Mouse (Mus musculus) hindbrain, embryonic 11.5 days (tissue): ENCODE data around the gene Dmrt2. TPM values are rescaled to one million over a fixed set of nuclear protein-coding genes. Genes with fewer than 3 reads are reported as not detected.

Experiments
- ATAC-seq: fragments of 200-750 bp; cut with Nextera tagmentation; 2 replicates; pipeline ENCODE4 v1.8.0; 2017; ENCODE audit warnings: mild to moderate bottlenecking, moderate TSS enrichment, moderate library complexity; ENCODE audit not compliant: low FRiP score
- DNase-seq: peaks from one replicate; pipeline ENCODE4 v3.0.0-alpha.2; 2015; ENCODE audit warnings: low spot score
- H3K27ac ChIP-seq: fragments of 300-500 bp; sonication (generic); 2 replicates; pipeline ENCODE4 v1.5.1; 2014; ENCODE audit warnings: mild to moderate bottlenecking, low read depth, low read length
- H3K27me3 ChIP-seq: fragments of 300-500 bp; sonication (generic); 2 replicates; pipeline ENCODE4 v1.6.1; 2014; ENCODE audit warnings: mild to moderate bottlenecking, low read length, moderate library complexity, mixed read lengths; ENCODE audit not compliant: control insufficient read depth, insufficient read depth
- H3K36me3 ChIP-seq: fragments of 300-500 bp; sonication (generic); 2 replicates; pipeline ENCODE4 v1.6.1; 2014; ENCODE audit warnings: mild to moderate bottlenecking, low read length, moderate library complexity, mixed read lengths; ENCODE audit not compliant: control insufficient read depth, insufficient read depth
- H3K4me1 ChIP-seq: fragments of 300-500 bp; sonication (generic); replicated peaks from 2 replicates; pipeline ENCODE4 v1.6.1; 2014; ENCODE audit warnings: low read length, mixed read lengths; ENCODE audit not compliant: control insufficient read depth, insufficient read depth
- H3K4me2 ChIP-seq: fragments of 300-500 bp; sonication (generic); replicated peaks from 2 replicates; pipeline ENCODE4 v1.6.1; 2014; ENCODE audit warnings: mild to moderate bottlenecking, low read depth, low read length
- H3K4me3 ChIP-seq: fragments of 300-500 bp; sonication (generic); 2 replicates; pipeline ENCODE4 v1.5.1; 2014; ENCODE audit warnings: low read depth, low read length
- H3K9ac ChIP-seq: fragments of 300-500 bp; sonication (generic); 2 replicates; pipeline ENCODE4 v1.6.1; 2014; ENCODE audit warnings: low read depth, low read length
- H3K9me3 ChIP-seq: fragments of 300-500 bp; sonication (generic); 2 replicates; pipeline ENCODE4 v1.6.1; 2016; ENCODE audit warnings: low read length; ENCODE audit not compliant: control insufficient read depth
- WGBS: fragments of 180-500 bp; shearing (Covaris S2); extraction: QIAGEN DNeasy Blood & Tissue Kit; methylation state at CpG from one replicate; pipeline ENCODE4 v1.1.7; 2014; 5-methylcytosine and 5-hydroxymethylcytosine counted together
- polyA plus RNA-seq: library from polyadenylated mRNA; unstranded; fragments of >200 nt; fragmentation: Nextera tagmentation; extraction: Ambion mirVana; gene quantifications from 2 replicates; pipeline ENCODE4 v1.2.1, GENCODE M21; 2014

The Dmrt2 gene
- polyA plus RNA-seq, 1 experiment from 2014 or later, result 3.4 TPM

- Histone ChIP-seq H3K9me3 (no peaks in the 10 kb centered on the region), H3K4me2 (no peak overlapping the region), H3K9ac (no peak overlapping the region), H3K27ac (no peak overlapping the region), H3K27me3 (no peaks in the 10 kb centered on the region), H3K36me3 (no peaks in the 10 kb centered on the region), H3K4me3 (no peak overlapping the region), H3K4me1 (no peaks in the 10 kb centered on the region)
- 64% methylated on average over 10 of the region's 10 CpGs for WGBS
- ATAC-seq (no peak), DNase-seq (no peak)
Measured at GRCm38 (mm10) chr19:25650474-25650873, 21.7 kb upstream of the Dmrt2 start.

- no peaks in the 10 kb centered on the region for H3K4me1 ChIP-seq
- DNase-seq (no peak), ATAC-seq (no peak)
- no peaks in the 10 kb centered on the region for H3K36me3 ChIP-seq
- H3K4me2 ChIP-seq, result no peak overlapping the region
- no peaks in the 10 kb centered on the region for H3K9me3 ChIP-seq
- no peak overlapping the region for H3K27ac ChIP-seq
- no peak overlapping the region for H3K9ac ChIP-seq
- H3K27me3 ChIP-seq, result no peaks in the 10 kb centered on the region
- 74% methylated on average over 5 of the region's 5 CpGs for WGBS
- no peak overlapping the region for H3K4me3 ChIP-seq
Measured at GRCm38 (mm10) chr19:25652560-25652959, 19.7 kb upstream of the Dmrt2 start.

- no peak overlapping the region for H3K27ac ChIP-seq
- WGBS, result 58% methylated on average over 12 of the region's 12 CpGs
- peak; percentile 23 for DNase-seq
Measured at GRCm38 (mm10) chr19:25654034-25654749, 18.0 kb upstream of the Dmrt2 start.

GRCm38 (mm10) chr19:25665486-25666339, 6.5 kb upstream of the Dmrt2 start:
- WGBS, result 1% methylated on average over 31 of the region's 31 CpGs
- H3K27me3 ChIP-seq, result peaks cover 61% of the 10 kb centered on the region
- no peak overlapping the region for H3K4me3 ChIP-seq
- DNase-seq (peak; percentile 50), ATAC-seq (no peak)
- H3K9ac ChIP-seq, result no peak overlapping the region
- no peak overlapping the region for H3K4me2 ChIP-seq
- no peak overlapping the region for H3K27ac ChIP-seq
- H3K9me3 ChIP-seq, result no peaks in the 10 kb centered on the region
- peaks cover 4% of the 10 kb centered on the region; the same call in 1 of the 2 replicates for H3K4me1 ChIP-seq
- no peaks in the 10 kb centered on the region for H3K36me3 ChIP-seq

More at GRCm38 (mm10) chr19:25654034-25654749, 18.0 kb upstream of the Dmrt2 start:
- Histone ChIP-seq H3K9me3 (no peaks in the 10 kb centered on the region), H3K36me3 (no peaks in the 10 kb centered on the region), H3K27me3 (no peaks in the 10 kb centered on the region), H3K4me1 (no peaks in the 10 kb centered on the region), H3K4me3 (no peak overlapping the region), H3K4me2 (no peak overlapping the region), H3K9ac (no peak overlapping the region)
- 0 out of 2 replicates have a peak, but pooled peaks have one; percentile 64 for ATAC-seq

- DNase-seq (peak; percentile 25), ATAC-seq (no peak)
- peaks cover 8% of the 10 kb centered on the region for H3K4me1 ChIP-seq
Measured at GRCm38 (mm10) chr19:25667836-25668235, 4.4 kb upstream of the Dmrt2 start.

GRCm38 (mm10) chr19:25669593-25670248, 2.5 kb upstream of the Dmrt2 start:
- WGBS, result 3% methylated on average over 3 of the region's 3 CpGs
- ATAC-seq (no peak), DNase-seq (peak; percentile 25)
- Histone ChIP-seq H3K27ac (no peak overlapping the region), H3K4me1 (peaks cover 13% of the 10 kb centered on the region), H3K36me3 (no peaks in the 10 kb centered on the region), H3K27me3 (peaks cover 88% of the 10 kb centered on the region), H3K4me2 (no peak overlapping the region), H3K9ac (no peak overlapping the region), H3K9me3 (no peaks in the 10 kb centered on the region), H3K4me3 (no peak overlapping the region)

More at GRCm38 (mm10) chr19:25667836-25668235, 4.4 kb upstream of the Dmrt2 start:
- Histone ChIP-seq H3K9ac (no peak overlapping the region), H3K27ac (no peak overlapping the region), H3K4me3 (no peak overlapping the region), H3K9me3 (no peaks in the 10 kb centered on the region), H3K36me3 (no peaks in the 10 kb centered on the region), H3K27me3 (peaks cover 71% of the 10 kb centered on the region), H3K4me2 (no peak overlapping the region)
- WGBS, result 14% methylated on average over 4 of the region's 4 CpGs

- DNase-seq, result peak; percentile 52
- H3K9me3 ChIP-seq, result no peaks in the 10 kb centered on the region
- no peak for ATAC-seq
- H3K4me2 ChIP-seq, result no peak overlapping the region
- H3K4me1 ChIP-seq, result peaks cover 13% of the 10 kb centered on the region
- H3K36me3 ChIP-seq, result no peaks in the 10 kb centered on the region
- H3K27ac ChIP-seq, result no peak overlapping the region
- H3K9ac ChIP-seq, result no peak overlapping the region
- WGBS, result under 1% methylated on average over 17 of the region's 17 CpGs
- no peak overlapping the region for H3K4me3 ChIP-seq
- peaks cover 87% of the 10 kb centered on the region for H3K27me3 ChIP-seq
Measured at GRCm38 (mm10) chr19:25670571-25671285, 1.5 kb upstream of the Dmrt2 start.

- peaks cover 8% of the 10 kb centered on the region for H3K4me1 ChIP-seq
- H3K9me3 ChIP-seq, result no peaks in the 10 kb centered on the region
- no peak overlapping the region for H3K9ac ChIP-seq
- no peak overlapping the region for H3K27ac ChIP-seq
- H3K4me3 ChIP-seq, result peak overlapping the region; percentile 19; the same call in 1 of the 2 replicates
- ATAC-seq (peak; percentile 20; the same call in 1 of the 2 replicates), DNase-seq (no peak)
- no peaks in the 10 kb centered on the region for H3K36me3 ChIP-seq
- H3K4me2 ChIP-seq, result peak overlapping the region; percentile 68
- WGBS, result under 1% methylated on average over 14 of the region's 14 CpGs
- H3K27me3 ChIP-seq, result peaks cover 87% of the 10 kb centered on the region
Measured at GRCm38 (mm10) chr19:25671681-25672080, 530 bp upstream of the Dmrt2 start.
